Mouse (Mus musculus): ENCODE results near the gene Mxd3.

DNA sequence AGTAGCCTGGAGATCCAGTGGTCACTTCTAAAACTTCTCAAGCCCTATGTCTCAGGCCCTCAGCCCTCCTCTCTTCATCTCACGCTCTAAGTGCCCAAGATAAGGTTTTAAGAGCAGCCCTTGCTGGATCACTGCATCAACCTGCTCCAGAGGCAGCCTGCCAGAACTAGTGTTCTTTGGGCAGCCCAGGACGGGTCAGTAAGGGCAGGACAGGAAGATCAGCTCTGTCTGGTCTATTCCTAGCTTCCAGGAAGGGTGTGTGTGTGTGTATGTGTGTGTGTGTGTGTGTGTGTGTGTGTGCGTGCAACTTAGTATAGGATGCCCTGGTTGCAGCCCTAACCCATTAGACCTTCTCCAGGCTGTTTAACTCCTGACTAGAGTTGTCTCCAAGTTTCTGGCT lies 40.6 kb upstream of the Mxd3 start:
- TF ChIP-seq CTCF (IDR thresholded peaks at IDR 0.05; ENCODE audit: borderline replicate concordance, insufficient read depth, low read length) (no peak), POLR2A (IDR thresholded peaks at IDR 0.05; ENCODE audit: low read depth, low read length) (no peak)

Measured in embryonic fibroblast, embryonic 13.5 days (primary cell).